Comparison of ENCODE assay signal across 8 mouse cellular contexts in genomic region chr4:137287818-137288217, GRCm38 (mm10). TPM values are rescaled to one million over a fixed set of nuclear protein-coding genes. Genes with fewer than 3 reads are reported as not detected.
DNase-seq lines count a peak whose midpoint lies in the region; ATAC-seq and TF ChIP-seq lines count a peak whose summit lies in the region.

No protein-coding gene starts in this region.

- ATAC-seq in liver, embryonic 11.5 days (replicated peaks; ENCODE audit: low FRiP score), result no peak

- H3K27me3 ChIP-seq in liver, embryonic 11.5 days (replicated peaks; ENCODE audit: control insufficient read depth, insufficient read depth, low read length), result peaks cover 25% of the 10 kb centered on the region
- no peaks in the 10 kb centered on the region for H3K27me3 ChIP-seq in small intestine, adult 2 months (ENCODE audit: control insufficient read depth, insufficient read depth, low read length)

- TF ChIP-seq POLR2A in bone marrow, adult 2 months (IDR thresholded peaks at IDR 0.05; ENCODE audit: borderline replicate concordance, control insufficient read depth, low read depth, low read length), result no peak
- TF ChIP-seq POLR2A in small intestine, adult 2 months (IDR thresholded peaks at IDR 0.05; ENCODE audit: low read depth, low read length), result no peak

- H3K4me1 ChIP-seq in bone marrow, adult 2 months (ENCODE audit: control insufficient read depth, insufficient read depth, low read length), result no peaks in the 10 kb centered on the region
- no peaks in the 10 kb centered on the region for H3K4me1 ChIP-seq in liver, embryonic 11.5 days (replicated peaks; ENCODE audit: control insufficient read depth, insufficient read depth, low read length)
- no peaks in the 10 kb centered on the region; the same call in 1 of the 2 replicates for H3K4me1 ChIP-seq in small intestine, adult 2 months (ENCODE audit: control insufficient read depth, insufficient read depth, insufficient read length, low read length)

- no peaks in the 10 kb centered on the region for H3K36me3 ChIP-seq in liver, embryonic 11.5 days (ENCODE audit: control insufficient read depth, insufficient read depth, low read length)
- H3K36me3 ChIP-seq in small intestine, adult 2 months (ENCODE audit: control insufficient read depth, insufficient read depth, low read length), result no peaks in the 10 kb centered on the region

- peak; percentile 72 for TF ChIP-seq CTCF in bone marrow, adult 2 months (IDR thresholded peaks at IDR 0.05; ENCODE audit: control insufficient read depth, insufficient read depth, low read length)
- peak; percentile 81 for TF ChIP-seq CTCF in small intestine, adult 2 months (IDR thresholded peaks at IDR 0.05; ENCODE audit: extremely low read depth, insufficient read length, insufficient replicate concordance, low read depth, low read length)

- WGBS in bone marrow, adult 2 months, result 5% methylated on average over 4 of the region's 4 CpGs
- WGBS in liver, embryonic 11.5 days, result 7% methylated on average over 4 of the region's 4 CpGs
- WGBS in small intestine, adult 2 months, result 4% methylated on average over 4 of the region's 4 CpGs

- no peaks in the 10 kb centered on the region for H3K9me3 ChIP-seq in liver, embryonic 11.5 days (ENCODE audit: control insufficient read depth, low read length)

- no peak overlapping the region for H3K27ac ChIP-seq in bone marrow, adult 2 months (ENCODE audit: control insufficient read depth, insufficient read depth, low read depth, low read length, poor library complexity)
- H3K27ac ChIP-seq in liver, embryonic 11.5 days (ENCODE audit: low read depth, low read length), result no peak overlapping the region
- no peak overlapping the region for H3K27ac ChIP-seq in small intestine, adult 2 months (ENCODE audit: insufficient read depth, low read depth, low read length)

- H3K9ac ChIP-seq in liver, embryonic 11.5 days (ENCODE audit: low read depth, low read length), result no peak overlapping the region

- no peak overlapping the region for H3K4me3 ChIP-seq in bone marrow, adult 2 months (replicated peaks; ENCODE audit: control insufficient read depth, low read depth, low read length)
- no peak overlapping the region for H3K4me3 ChIP-seq in liver, embryonic 11.5 days (ENCODE audit: low read depth, low read length)
- H3K4me3 ChIP-seq in small intestine, adult 2 months (ENCODE audit: low read depth, low read length), result no peak overlapping the region

- H3K4me2 ChIP-seq in liver, embryonic 11.5 days, result no peak overlapping the region

- DNase-seq in layer of hippocampus, postnatal 10 days (ENCODE audit: low spot score in 2 of 2), result peak; percentile 65 to 74
- no peak for DNase-seq in layer of hippocampus, adult 9-10 months (ENCODE audit: low spot score)
- DNase-seq in ES-CJ7 (ENCODE audit: low read depth, low spot score), result peak; percentile 29
- DNase-seq in gastrocnemius, postnatal 4 days (ENCODE audit: low spot score in 2 of 2), result peak; percentile 61 to 65
- peak; percentile 68 for DNase-seq in liver, embryonic 11.5 days (ENCODE audit: low spot score)
- DNase-seq in spleen, postnatal 36 days (ENCODE audit: low spot score in 2 of 2), result no peak

RNA-seq across cellular contexts. Expression of gene Wnt4, which starts 10.5 kb away (rescaled TPM):
- 10 to 100 TPM; 10.4 to 11.4 TPM for total RNA-seq in layer of hippocampus, postnatal 10 days (2021)
- polyA plus RNA-seq in bone marrow, adult 2 months (2011; ENCODE audit: insufficient read depth, insufficient read length, low replicate concordance, missing spikeins), result 0.38 and 1.8 TPM in 2 replicates
- 10 to 100 TPM; 22.2 to 22.8 TPM for total RNA-seq in gastrocnemius, postnatal 4 days (2021)
- polyA plus RNA-seq in liver, embryonic 11.5 days (2014; fragmentation: Nextera tagmentation; extraction: Ambion mirVana), result 1.8 and 1.9 TPM in 2 replicates
- 6.0 and 6.9 TPM in 2 replicates for polyA plus RNA-seq in small intestine, adult 2 months (2012; rRNA removed)

Comparison
In these comparisons a context has a peak if more than half of its experiments do, and no peak if none do; other contexts are left out.
1. DNase-seq: peak in layer of hippocampus, postnatal 10 days (2 of 2), ES-CJ7 (single experiment), gastrocnemius, postnatal 4 days (2 of 2) and liver, embryonic 11.5 days (single experiment); none in layer of hippocampus, adult 9-10 months (single experiment) and spleen, postnatal 36 days (0 of 2).